Mouse (Mus musculus): ENCODE results near the gene Gm17409.

DNA sequence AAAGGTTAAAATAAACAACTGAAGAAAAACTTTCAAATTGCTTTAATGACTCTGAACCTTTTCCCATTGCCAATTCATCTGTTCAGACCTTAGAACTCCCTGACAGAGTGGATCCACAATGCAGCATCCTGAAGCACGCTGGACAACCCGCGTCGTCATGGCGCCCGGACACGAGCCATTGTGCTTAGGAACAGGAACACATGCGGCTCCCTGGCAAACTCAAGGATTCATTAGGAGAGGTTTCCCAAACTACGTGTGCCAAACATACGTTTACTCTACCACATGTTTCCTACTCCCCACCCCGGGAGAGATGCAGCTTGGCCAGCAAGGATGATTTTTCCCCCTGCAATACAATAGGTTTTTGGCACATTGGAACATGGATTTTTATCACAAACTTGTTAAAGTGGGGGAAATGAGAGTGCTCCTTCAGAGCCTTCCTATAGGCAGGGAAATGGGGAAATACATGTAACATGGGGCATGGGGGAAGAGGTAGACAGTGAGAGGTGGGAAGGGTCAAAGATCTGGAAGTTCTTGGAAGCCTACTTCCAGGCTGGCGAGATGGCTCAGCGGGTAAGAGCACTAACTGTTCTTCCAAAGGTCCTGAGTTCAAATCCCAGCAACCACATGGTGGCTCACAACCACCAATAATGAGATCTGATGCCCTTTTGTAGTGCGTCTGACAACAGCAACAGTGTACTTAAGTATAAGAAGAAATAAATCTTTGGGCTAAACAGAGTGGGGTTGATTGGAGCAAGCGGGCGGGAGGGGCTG is 15.6 kb upstream of the Gm17409 start:
- TF ChIP-seq TCF12 (IDR thresholded peaks at IDR 0.05; ENCODE audit: low read depth, low read length) (no peak), EP300 (IDR thresholded peaks at IDR 0.05; ENCODE audit: low read length) (no peak), CTCF (conservative IDR thresholded peaks at IDR 0.05 in 1 of 2, IDR thresholded peaks at IDR 0.05 in 1 of 2; ENCODE audit: low read depth in 2 of 2, low read length in 2 of 2) (no peak), ZNF384 (IDR thresholded peaks at IDR 0.05; ENCODE audit: low read depth, low read length) (no peak), CHD2 (IDR thresholded peaks at IDR 0.05; ENCODE audit: low read length) (no peak), POLR2A (IDR thresholded peaks at IDR 0.05; ENCODE audit: low read depth, low read length) (no peak), MAX (IDR thresholded peaks at IDR 0.05; ENCODE audit: low read length) (no peak), MEF2A (IDR thresholded peaks at IDR 0.05; ENCODE audit: borderline replicate concordance, low read depth, low read length) (no peak)

Data from CH12.LX (cell line).